In genomic region chr9:62155821-62156220, GRCm38 (mm10) we compare ENCODE assay signal across 13 mouse cellular contexts.
"Had no signal": no experiment of that assay in that cellular context is flagged by ENCODE, and none has a peak within 500 bp of the region (broad histone marks: within the 10 kb centered on the region; RNA-seq: fewer than 3 reads in every experiment).

No protein-coding gene starts in this region.

- H3K4me3 ChIP-seq: limb, embryonic 12.5 days; lung, embryonic 15.5 days; megakaryocyte, embryonic 14.5 days; midbrain, embryonic 15.5 days had no signal

- H3K4me1 ChIP-seq: lung, embryonic 15.5 days had no signal

- H3K9ac ChIP-seq: limb, embryonic 12.5 days; lung, embryonic 15.5 days; midbrain, embryonic 15.5 days had no signal

- H3K36me3 ChIP-seq: limb, embryonic 12.5 days; lung, embryonic 15.5 days; midbrain, embryonic 15.5 days had no signal

- H3K4me2 ChIP-seq: limb, embryonic 12.5 days; liver, embryonic 11.5 days; lung, embryonic 15.5 days; midbrain, embryonic 11.5 days; midbrain, embryonic 15.5 days had no signal

- H3K27me3 ChIP-seq: limb, embryonic 12.5 days; lung, embryonic 15.5 days; midbrain, embryonic 15.5 days had no signal

- H3K9me3 ChIP-seq: limb, embryonic 12.5 days; lung, embryonic 15.5 days; megakaryocyte, embryonic 14.5 days; midbrain, embryonic 15.5 days had no signal

- DNase-seq: kidney, adult 8-10 months; kidney, postnatal 25 days; lung, postnatal 14 days; right cerebral cortex, postnatal 14 days; thymus, postnatal 4 days had no signal

- ATAC-seq: midbrain, embryonic 15.5 days had no signal

- H3K27ac ChIP-seq: limb, embryonic 12.5 days; lung, embryonic 15.5 days; macrophage; midbrain, embryonic 15.5 days; stomach, postnatal 0 days had no signal
